Mouse (Mus musculus): ENCODE data around the gene Ctsh.
"Not testable (repeated sequence)": the region's sequence is repeated elsewhere in the genome, so short reads cannot be mapped to it uniquely, and the experiment has no call there.

Ctsh gene

DNA sequence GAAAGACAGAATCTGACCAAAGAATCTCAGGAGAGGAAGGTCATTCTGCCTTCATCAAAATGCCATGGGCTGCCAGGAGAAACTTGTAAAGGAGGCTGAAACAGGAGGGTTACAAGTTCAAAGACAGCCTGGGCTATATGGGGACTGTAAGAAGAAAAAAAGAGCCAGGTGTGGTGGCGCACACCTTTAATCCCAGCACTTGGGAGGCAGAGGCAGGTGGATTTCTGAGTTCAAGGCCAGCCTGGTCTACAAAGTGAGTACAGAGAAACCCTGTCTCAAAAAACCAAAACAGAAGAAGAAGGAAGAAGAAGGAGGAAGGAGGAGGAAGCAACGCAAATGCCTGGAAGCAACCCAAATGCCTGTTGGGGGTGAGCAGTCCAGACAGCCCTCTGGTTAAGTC, at the start of gene Ctsh:
Ctsh (plus strand) TSS at position 301 of the 400 bp plus-strand sequence.
- DNase-seq (ENCODE audit: extremely low read depth, low read depth): no peak

DNA sequence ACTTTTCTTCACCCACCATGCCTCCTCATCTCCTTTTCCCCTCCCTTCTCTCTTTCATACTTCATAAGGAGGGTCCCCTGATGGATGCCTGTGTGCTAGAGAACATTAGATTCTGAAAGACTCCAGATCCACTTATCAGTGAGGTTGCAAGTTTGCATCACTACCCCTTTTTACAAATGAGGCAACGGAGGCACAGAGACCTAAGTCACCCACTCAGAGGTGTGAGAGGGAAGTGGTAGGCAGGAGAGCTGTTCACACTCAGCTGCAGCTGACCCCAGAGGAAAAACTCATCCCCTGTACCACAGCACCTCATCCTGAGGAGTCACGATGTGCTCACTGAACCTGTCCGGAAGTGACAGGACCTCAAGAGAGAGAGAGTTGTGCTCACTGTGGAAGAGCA, 47.5 kb upstream of the Ctsh start:
- DNase-seq (ENCODE audit: extremely low read depth, low read depth): no peak

DNA sequence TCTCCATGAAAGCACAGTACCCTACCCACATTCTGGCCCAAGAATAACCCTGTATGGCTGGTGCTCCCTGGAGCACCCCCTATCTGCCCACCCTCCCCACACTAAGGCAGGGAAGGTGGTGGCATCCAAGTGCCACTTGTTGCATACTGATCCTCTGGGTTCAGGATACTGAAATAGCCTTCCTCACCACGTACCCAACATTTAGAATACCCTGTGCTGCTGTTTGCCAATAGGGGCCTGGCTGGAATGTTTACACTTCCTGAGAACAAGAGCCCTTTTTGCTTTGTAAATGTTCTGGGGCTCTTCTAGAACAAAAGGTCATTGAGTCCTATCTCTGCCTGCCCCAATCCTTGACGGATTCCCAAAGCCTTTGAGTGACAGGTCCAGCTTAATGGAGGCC, 46.9 kb upstream of the Ctsh start:
- DNase-seq (ENCODE audit: extremely low read depth, low read depth): no peak

DNA sequence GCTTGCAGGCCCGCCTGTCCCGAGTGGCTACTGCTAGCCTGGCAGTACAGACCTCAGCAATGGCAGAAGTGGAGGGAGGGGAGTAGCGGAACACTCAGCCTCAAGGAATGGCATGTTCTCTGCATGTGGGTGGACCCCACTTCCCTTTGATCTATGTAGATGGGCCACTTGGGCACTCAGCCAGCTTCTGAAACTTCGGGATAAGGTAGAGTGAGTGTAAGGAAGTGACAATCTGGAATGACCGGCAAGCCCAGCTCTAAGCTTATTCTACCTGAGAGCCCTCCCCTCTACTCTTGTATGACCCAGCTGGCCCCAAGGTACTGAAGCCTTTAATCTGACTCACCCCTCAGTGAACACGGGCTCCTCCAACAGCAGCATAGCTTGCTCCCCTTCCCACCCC, 45.8 kb upstream of the Ctsh start:
- no peak for DNase-seq (ENCODE audit: extremely low read depth, low read depth)

DNA sequence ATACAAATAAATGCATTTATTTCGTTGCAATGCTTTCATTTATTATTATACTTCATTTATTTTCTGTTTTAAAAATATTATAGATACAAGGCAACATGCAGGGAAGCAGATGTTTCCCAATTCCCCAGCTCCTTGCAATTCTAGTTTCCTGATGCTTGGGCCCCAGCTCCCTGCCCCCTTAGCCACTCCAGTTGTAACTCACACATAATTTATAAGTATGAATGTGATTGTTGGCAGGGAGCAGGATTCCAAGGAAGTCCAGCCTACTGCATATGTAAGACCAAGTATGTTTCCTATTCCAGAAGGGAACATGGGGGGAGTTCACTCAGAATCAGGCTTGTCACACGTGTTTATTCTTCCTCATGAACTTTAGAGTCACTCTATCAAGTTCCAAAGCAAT, 42.1 kb upstream of the Ctsh start:
- no peak for DNase-seq (ENCODE audit: extremely low read depth, low read depth)

DNA sequence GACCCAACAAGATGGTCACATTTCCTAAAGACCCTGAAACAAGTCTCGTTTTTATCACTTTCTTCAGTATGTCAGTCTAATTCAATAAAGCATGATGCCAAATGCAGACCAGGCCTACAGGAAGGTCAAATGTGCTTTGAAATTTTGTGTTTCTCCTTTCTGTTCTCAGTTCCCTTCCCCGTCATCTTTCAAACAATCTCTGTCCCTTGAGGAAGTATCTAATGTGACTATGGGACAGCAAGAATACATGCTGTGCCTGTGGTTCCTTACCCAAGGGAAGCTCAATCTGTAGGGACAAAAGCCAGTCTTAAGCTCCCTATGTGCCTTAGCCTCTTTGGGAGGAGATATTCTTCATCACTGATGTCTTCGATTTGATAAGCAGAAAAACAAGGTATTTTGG, 39.3 kb upstream of the Ctsh start:
- no peak for DNase-seq (ENCODE audit: extremely low read depth, low read depth)

DNA sequence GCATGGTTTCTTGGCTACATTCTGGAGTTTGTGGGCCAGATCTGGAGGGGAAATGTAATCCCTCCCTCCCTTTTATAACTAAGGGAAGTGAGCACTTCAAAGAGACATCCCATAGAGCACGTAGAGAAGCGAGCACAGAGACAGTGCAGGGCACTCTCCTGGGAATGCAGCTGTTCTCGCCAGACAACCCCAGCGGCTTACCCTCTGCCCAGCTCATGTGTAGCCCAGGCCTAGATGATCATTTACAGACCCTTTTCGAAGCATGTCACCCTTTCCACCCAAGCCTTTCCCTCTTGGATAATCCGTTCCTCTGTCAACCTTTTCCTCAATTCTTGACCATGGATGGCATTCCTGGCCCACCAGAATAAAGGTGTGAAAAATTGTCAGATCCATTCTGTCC, 37.7 kb upstream of the Ctsh start:
- DNase-seq (ENCODE audit: extremely low read depth, low read depth): no peak

DNA sequence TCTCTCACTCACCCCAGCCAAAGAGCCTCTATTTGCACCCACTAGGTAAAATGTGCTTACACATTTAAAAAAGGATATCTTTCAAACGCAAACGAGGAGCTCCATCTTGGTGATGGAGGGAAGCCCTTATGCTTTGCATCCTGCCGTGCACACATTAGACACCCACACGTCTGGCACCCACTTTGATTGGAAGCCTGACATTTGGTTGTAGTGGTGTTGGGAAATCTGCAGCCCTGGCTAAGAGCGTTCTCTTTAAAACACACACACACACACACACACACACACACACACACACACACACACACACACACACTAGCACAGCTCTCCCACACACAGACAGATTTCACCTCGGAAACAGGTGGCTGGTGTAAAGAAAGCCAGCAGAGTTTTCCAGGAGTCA, 33.1 kb upstream of the Ctsh start:
- DNase-seq (ENCODE audit: extremely low read depth, low read depth): no peak

DNA sequence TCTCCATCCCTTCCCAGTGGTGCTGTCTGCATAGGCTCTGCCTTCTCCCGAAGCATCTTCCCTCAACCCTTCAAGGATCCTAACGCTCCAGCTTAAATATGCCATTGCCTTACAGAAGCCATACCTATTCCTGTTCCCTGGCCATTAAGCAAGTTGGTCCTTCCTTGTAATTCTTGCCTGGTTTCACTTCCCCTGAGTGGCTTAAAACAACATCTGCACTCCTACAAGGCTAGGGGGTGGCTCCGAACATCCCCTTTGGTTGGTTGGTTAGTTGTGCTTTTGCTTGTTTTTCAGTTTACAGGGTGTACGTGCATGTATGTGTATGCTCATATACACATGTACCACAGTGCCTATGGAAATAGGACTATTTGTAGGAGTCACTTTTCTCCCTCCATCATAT, 32.5 kb upstream of the Ctsh start:
- DNase-seq (ENCODE audit: extremely low read depth, low read depth): no peak

DNA sequence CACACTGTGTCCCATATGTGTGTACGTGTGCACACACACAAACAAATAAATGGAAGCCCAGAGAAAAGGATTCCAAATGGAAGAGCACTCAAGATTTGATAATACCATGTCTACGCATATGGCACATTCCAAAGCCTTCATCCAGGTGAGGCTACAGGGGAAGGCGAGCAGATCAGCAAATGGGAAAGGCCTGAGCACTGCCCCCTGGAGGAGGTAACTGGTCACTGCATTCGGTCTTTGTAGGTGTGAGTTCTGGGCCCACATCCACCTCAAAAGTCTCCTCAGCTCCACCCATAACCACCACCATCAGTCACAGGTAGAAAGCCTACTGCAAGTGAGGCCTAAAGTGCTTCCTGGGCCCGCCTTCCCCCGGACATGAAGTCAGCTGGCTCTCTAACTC, 26.2 kb upstream of the Ctsh start:
- no peak for DNase-seq (ENCODE audit: extremely low read depth, low read depth)

DNA sequence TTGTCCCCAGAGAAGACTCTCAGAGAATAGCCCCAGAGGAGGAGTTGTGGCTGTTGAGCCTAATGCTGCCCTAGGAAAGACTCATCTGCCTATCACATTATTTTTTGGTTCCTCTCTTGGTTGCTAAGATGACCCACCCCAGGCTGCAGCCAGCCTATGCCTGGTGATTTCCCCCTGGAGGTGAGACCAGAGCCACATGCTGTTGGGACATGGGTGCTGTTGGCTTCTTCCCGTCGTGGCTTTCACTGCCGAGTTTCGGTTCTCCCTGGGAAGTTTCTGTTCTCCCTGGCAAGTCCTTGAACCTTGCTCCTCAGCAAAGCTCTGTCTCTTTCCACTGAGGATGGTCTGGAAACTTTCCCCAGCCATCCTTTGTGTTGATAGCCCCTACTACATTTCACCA, 20.0 kb upstream of the Ctsh start:
- DNase-seq (ENCODE audit: extremely low read depth, low read depth): no peak

DNA sequence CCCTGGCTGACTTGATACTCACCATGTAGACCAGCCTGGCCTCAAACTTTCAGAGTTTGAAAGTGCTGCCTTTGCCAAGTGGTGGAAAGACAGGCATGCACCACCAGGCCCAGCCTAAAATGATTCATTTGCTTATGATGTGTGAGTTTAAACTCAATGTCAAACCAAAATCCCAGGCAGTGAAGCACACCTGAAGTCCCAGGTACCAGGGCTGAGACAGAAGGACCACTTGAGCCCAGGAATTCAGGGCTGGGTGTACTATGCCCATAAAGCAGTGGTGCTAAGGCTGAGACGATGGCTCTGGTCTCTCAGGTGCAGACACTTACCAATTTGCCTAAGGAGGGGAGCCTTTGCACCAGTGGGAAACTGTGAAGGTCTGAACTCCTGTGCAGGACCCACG, 18.8 kb upstream of the Ctsh start:
- DNase-seq (ENCODE audit: extremely low read depth, low read depth): no peak

DNA sequence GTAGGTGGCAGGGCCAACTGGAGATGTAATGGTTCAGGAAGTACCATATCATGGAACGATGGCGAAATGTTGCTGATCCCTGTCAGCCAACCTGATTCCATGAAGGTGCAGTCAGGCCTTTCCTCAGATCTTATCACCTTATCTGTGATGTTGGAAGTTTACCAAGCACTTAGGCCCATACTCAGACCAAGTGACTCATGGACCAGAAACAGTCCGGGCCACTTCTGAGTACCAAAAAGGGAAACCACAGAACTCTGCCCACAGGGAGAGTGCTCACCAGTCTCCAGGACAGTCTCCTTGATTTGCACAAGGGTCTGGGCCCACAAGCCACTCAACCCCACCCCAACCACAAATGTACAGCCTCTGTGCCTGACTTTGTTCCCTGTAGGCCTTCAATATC, 18.2 kb upstream of the Ctsh start:
- DNase-seq (ENCODE audit: extremely low read depth, low read depth): no peak

DNA sequence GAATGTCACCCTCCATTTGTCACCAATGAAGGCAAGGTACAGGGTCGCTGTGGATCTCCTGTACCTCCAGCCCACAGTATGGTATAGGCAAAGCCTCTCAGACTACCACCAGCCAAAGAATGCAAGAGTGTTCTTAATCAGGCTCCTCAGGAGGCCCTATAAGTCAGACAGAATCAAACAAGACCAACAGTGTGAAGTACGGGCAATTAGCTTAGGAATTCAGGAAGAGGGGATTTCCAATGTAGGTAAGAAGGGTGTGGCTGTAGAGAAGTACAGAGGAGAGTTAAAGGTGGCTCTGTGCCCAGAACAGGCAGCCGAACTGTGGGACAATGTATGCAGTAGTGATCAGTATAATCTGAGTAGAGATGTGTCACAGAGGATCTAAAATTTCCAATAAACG, 17.6 kb upstream of the Ctsh start:
- no peak for DNase-seq (ENCODE audit: extremely low read depth, low read depth)

DNA sequence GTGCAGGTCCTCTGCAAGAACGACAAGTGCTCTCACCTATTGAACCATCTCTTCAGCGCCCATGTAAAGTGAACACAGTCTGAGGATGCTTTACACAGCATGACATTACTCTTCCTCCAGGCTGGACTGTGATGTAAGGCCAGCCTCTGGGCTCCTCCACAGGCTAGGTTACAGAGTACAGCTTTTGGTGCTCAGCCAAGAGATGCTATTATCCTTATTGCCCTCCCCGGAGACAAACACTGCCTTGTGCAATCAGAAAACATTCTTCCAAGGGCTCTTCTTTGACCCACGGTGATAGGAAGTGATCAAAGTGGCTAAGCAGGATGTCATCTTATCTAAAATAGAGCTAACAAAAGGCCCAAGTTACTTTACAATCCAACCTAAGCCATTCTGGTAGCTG, 15.4 kb upstream of the Ctsh start:
- DNase-seq (ENCODE audit: extremely low read depth, low read depth): no peak

DNA sequence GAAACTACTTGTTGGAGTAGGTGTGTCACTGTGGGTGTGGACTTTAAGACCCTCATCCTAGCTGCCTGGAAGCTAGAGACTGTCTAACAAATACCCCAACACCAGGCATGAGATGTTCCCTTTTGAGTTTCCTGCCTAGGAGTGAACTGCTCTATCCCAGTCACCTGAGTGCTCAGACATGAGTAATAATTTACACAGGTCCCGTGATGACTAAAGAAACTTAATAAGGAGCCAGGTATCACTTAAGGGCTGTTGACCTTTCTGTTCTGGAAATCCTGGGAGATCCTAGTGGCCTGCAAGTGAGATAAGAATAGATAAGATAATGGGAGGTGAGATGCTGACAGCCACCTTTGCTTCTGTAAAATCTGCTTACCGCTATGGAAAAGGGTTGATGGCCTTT, 13.0 kb upstream of the Ctsh start:
- DNase-seq (ENCODE audit: extremely low read depth, low read depth): no peak

DNA sequence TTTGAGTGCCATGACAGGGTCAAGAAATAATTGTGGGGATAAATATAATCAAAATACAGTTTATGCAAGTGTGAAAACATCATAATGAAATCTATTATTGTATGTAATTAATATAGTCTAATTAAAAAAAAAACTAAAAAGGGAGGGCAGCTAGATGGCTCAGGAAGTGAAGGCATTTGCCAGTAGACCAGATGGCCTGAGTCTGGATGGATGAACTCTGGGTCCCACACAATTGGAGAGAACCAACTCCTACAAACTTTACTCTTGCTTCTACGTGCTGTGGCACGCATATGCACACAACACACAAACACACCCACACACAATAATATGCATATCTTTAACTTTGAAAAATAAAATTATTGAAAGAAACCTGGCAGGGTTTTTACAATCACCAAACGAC, 12.4 kb upstream of the Ctsh start:
- no peak for DNase-seq (ENCODE audit: extremely low read depth, low read depth)

DNA sequence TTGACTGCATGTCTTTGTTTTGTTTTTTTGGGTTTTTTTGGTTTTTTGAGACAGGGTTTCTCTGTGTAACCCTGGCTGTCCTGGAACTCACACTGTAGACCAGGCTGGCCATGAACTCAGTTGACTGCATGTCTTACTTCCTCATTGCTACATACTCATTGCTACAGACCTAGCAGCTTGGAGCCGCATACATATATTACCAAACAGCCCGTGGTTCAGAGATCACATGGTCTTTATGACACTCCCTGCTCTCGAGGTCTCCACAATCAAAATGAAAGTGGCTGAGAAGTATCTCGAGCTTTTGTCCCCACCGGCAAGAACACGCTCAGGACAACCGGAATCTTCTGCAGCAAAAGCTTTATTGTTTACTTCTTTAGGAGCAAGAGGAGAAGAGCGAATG, 11.0 kb upstream of the Ctsh start:
- DNase-seq (ENCODE audit: extremely low read depth, low read depth): not testable (repeated sequence)

DNA sequence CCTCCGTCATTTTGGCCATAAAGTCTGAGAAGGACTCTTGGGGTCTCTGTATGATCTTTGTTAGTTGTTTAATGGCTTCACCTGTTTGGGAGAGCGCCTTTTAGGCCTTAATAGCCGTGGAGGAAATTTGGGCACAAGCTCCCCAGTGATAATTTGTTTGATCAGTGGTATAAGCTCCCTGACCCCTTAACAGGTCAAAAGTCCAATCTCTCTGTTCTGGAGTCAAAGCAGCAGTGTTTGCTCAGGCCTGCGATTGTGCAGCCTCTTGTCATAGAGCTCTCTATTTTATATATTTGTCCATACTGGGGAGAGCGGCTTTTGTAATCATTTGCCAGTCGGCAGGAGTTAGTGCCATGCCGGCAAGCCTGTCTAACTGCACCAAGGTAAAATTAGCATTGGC, 8.8 kb upstream of the Ctsh start:
- no peak for DNase-seq (ENCODE audit: extremely low read depth, low read depth)

DNA sequence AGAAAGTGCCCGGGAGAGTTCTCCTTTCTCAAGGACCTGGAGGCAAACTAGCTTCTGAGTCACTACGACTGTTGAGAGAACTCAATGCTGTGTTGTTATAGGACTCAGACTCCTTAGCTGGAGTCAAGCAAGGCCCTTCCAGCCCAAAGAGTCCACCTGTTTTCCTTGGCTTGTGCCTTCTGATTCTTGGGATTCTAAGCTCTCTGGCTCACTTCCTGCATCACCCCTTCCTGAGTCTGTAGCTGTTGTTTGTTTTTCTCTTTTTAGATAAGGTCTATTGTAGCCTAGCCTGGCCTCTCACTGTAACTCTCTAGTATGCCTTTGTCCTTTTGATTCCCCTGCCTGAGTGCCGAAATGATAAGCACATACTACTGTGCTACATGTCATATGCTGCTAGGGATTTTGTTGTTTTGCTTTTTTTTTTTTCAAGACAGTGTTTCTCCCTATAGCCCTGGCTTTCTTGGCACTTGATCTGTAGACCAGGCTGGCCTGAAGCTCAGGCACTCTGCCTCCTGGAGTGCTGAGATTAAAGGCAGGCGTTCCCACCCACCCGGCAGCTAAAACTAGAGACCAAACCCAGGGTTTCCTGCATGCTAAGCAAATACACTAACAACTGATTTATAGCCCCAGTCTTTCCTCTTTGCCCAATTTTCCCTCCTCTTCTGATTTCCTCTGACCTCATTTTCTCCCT, 5.9 kb upstream of the Ctsh start:
- no peak for DNase-seq (ENCODE audit: extremely low read depth, low read depth)

DNA sequence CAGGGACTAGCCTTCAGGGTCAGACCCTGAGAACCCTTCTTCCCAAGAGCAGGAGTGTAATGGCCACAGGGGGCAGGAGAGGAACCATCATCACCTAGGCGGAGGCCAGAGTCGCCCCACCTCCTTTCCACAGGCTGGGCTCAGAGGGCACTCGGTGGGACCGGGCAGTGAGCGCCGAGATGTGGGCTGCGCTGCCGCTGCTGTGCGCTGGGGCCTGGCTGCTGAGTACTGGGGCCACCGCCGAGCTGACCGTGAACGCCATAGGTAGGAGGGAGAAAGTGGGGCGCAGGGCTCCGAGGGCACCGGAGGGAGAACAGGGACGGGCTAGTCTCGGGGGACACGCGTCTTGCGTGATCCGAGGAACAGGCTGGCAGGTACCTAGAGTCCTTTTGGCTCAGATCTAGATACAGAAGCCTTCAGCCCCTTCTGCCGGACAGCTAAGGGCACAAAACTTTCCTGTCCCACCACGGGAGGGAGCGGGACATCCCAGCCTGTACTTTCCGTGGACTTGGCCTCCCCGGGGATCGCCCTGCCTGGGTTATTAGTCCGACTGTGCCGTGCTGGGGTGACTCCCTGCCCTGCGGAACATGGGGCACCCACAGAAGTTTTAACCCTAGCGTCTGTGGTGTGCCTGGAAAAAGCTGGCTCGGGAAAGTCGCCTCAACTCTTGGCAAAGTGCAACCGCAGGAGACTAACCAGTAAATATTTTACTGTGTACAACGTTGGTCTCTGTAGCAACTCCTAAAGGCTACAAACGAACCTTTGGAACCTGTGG, 606 bp downstream of the Ctsh start:
- no peak for DNase-seq (ENCODE audit: extremely low read depth, low read depth)

DNA sequence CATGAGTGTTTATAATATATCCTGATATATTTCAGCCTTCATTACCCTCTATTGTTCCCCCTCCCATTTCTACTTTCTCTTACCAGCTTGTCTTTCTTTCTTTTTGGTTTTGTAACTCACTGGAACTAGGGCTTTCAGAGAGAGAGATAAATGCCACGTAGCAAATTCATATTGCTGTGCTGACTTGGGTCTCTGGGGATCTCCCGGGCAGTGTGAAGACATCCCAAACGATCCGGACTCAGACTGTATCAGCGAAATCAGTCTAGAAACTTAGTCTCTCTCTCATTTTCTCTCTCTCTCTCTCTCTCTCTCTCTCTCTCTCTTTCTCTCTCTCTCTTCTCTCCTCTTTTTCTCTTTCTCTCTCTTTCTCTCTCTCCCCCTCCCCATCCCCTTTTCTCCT, 1.5 kb downstream of the Ctsh start:
- DNase-seq (ENCODE audit: extremely low read depth, low read depth): no peak

DNA sequence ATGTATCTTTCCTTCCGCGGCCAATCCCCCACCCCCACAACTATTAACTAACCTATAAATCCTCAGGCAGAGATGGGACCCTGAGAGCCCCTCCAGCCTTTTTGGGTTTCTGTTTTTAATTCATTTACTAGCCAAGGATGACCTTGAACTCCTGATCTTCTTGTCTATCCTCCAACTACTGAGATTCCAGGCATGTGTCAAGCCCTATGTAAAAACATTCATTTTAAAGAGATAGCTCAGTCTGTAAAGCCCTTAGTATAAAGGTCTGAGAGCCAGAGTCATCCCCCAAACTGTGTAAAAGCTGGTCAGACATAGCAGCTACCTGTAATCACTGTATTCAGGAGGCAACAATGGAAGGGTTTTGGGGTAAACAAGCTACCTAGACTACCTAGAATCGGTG, 2.0 kb downstream of the Ctsh start:
- no peak for DNase-seq (ENCODE audit: extremely low read depth, low read depth)

All from MEL-GATA-1-ER (cell line).